13 mouse cellular contexts compared by ENCODE assay signal in the genomic region with DNA sequence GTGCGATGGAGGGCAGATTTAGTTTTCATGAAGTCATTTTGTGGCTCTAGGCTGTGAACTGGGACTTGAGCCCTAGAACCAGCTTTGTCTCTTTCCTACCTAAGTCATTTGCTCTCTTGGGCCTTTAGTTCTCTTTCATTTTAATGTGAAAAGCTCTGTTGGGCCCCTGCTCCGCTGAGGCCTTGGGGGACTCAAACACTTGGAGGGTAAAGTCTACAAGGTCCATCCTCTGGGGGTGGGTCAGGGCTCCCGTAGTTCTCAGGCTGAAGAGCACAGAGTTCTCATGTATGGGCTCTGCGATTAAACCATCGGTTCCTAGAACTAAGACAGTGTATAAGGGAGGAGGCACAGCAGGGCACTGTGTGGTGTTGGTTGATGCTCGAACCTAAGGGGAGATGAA. TPM values are rescaled to one million over a fixed set of nuclear protein-coding genes. Genes with fewer than 3 reads are reported as not detected.
A peak's percentile ranks its signal among the peaks of the same experiment; 100 is the strongest.
DNase-seq lines count a peak whose midpoint lies in the region; ATAC-seq and TF ChIP-seq lines count a peak whose summit lies in the region.
"Had no signal": no experiment of that assay in that cellular context is flagged by ENCODE, and none has a peak within 500 bp of the region (broad histone marks: within the 10 kb centered on the region; RNA-seq: fewer than 3 reads in every experiment).

No protein-coding gene starts in this region.

- peak; percentile 7 for DNase-seq in cerebellum, adult 8-10 months
- no peak for DNase-seq in kidney, postnatal 0 days (ENCODE audit: low spot score)
- no peak for DNase-seq in kidney, adult 2 months
- DNase-seq in right cerebral cortex, adult 18-20 months = no peak
- no peak for DNase-seq in gastrocnemius, adult 8-10 months (ENCODE audit: low spot score in 2 of 2)
- DNase-seq: adrenal gland, postnatal 36 days; kidney, postnatal 25 days; thymus, postnatal 36 days had no signal

- no peak overlapping the region for H3K9ac ChIP-seq in kidney, postnatal 0 days (ENCODE audit: low read depth, low read length)
- H3K9ac ChIP-seq in ES-Bruce4 (ENCODE audit: low read depth, poor library complexity, severe bottlenecking) = 0 out of 2 replicates have a peak overlapping the region, but pooled peaks have one; percentile 24
- no peak overlapping the region for H3K9ac ChIP-seq in intestine, embryonic 16.5 days (ENCODE audit: low read depth, low read length)
- H3K9ac ChIP-seq: hindbrain, embryonic 15.5 days had no signal

- no peak overlapping the region for H3K4me3 ChIP-seq in kidney, postnatal 0 days (replicated peaks; ENCODE audit: low read depth, low read length)
- no peak overlapping the region for H3K4me3 ChIP-seq in kidney, adult 2 months (ENCODE audit: insufficient read depth, low read depth, low read length)
- 0 out of 2 replicates have a peak overlapping the region, but pooled peaks have one; percentile 11 for H3K4me3 ChIP-seq in ES-Bruce4 (ENCODE audit: low read depth, low read length)
- H3K4me3 ChIP-seq in intestine, embryonic 16.5 days (ENCODE audit: low read length) = no peak overlapping the region
- H3K4me3 ChIP-seq: hindbrain, embryonic 15.5 days; midbrain, embryonic 10.5 days had no signal

- TF ChIP-seq EP300 in ES-Bruce4 (IDR thresholded peaks at IDR 0.05; ENCODE audit: insufficient read depth, low read depth, low read length) = no peak

- peaks cover 3% of the 10 kb centered on the region; the same call in 1 of the 2 replicates for H3K36me3 ChIP-seq in kidney, postnatal 0 days (ENCODE audit: insufficient read depth, low read length)
- H3K36me3 ChIP-seq in kidney, adult 2 months (ENCODE audit: control insufficient read depth, insufficient read depth, low read length) = no peaks in the 10 kb centered on the region
- H3K36me3 ChIP-seq in ES-Bruce4 (ENCODE audit: control insufficient read depth, insufficient read depth, low read length, poor library complexity, severe bottlenecking) = no peaks in the 10 kb centered on the region
- no peaks in the 10 kb centered on the region for H3K36me3 ChIP-seq in intestine, embryonic 16.5 days (ENCODE audit: control insufficient read depth, insufficient read depth, low read length)
- H3K36me3 ChIP-seq: hindbrain, embryonic 15.5 days had no signal

- TF ChIP-seq POLR2A in kidney, adult 2 months (IDR thresholded peaks at IDR 0.05; ENCODE audit: low read depth, low read length) = no peak
- no peak for TF ChIP-seq POLR2A in ES-Bruce4 (IDR thresholded peaks at IDR 0.05; ENCODE audit: insufficient read depth, low read length)

- WGBS in kidney, postnatal 0 days = 67% methylated on average over 6 of the region's 6 CpGs
- WGBS in kidney, adult 2 months = 58% methylated on average over 6 of the region's 6 CpGs
- WGBS in intestine, embryonic 16.5 days = 67% methylated on average over 6 of the region's 6 CpGs

- H3K4me2 ChIP-seq in kidney, postnatal 0 days (ENCODE audit: low read length) = no peak overlapping the region
- 0 out of 2 replicates have a peak overlapping the region, but pooled peaks have one; percentile 4 for H3K4me2 ChIP-seq in intestine, embryonic 16.5 days (ENCODE audit: low read depth, low read length)
- H3K4me2 ChIP-seq: hindbrain, embryonic 15.5 days had no signal

- peak overlapping the region; percentile 40; the same call in 1 of the 2 replicates for H3K27ac ChIP-seq in kidney, postnatal 0 days
- no peak overlapping the region for H3K27ac ChIP-seq in kidney, adult 2 months (ENCODE audit: insufficient read depth, low read depth, low read length)
- H3K27ac ChIP-seq in ES-Bruce4 (ENCODE audit: insufficient read depth, low read length) = peak overlapping the region; percentile 79
- H3K27ac ChIP-seq in intestine, embryonic 16.5 days (ENCODE audit: low read length) = peak overlapping the region; percentile 67
- H3K27ac ChIP-seq: hindbrain, embryonic 15.5 days had no signal

- no peaks in the 10 kb centered on the region for H3K27me3 ChIP-seq in kidney, postnatal 0 days (ENCODE audit: insufficient read depth, low read length)
- H3K27me3 ChIP-seq in kidney, adult 2 months (replicated peaks; ENCODE audit: control insufficient read depth, insufficient read depth, low read length) = no peaks in the 10 kb centered on the region
- no peaks in the 10 kb centered on the region for H3K27me3 ChIP-seq in ES-Bruce4 (ENCODE audit: control insufficient read depth, insufficient read depth, low read length, poor library complexity, severe bottlenecking)
- H3K27me3 ChIP-seq in intestine, embryonic 16.5 days (replicated peaks; ENCODE audit: control insufficient read depth, insufficient read depth, low read length) = no peaks in the 10 kb centered on the region
- H3K27me3 ChIP-seq: hindbrain, embryonic 15.5 days had no signal

- peaks cover 36% of the 10 kb centered on the region for H3K4me1 ChIP-seq in kidney, postnatal 0 days (replicated peaks; ENCODE audit: insufficient read depth, low read length)
- peaks cover 16% of the 10 kb centered on the region for H3K4me1 ChIP-seq in kidney, adult 2 months (ENCODE audit: control insufficient read depth, insufficient read depth, low read length)
- peaks cover 12% of the 10 kb centered on the region for H3K4me1 ChIP-seq in ES-Bruce4 (ENCODE audit: control insufficient read depth, insufficient read depth, low read length)
- H3K4me1 ChIP-seq in intestine, embryonic 16.5 days (ENCODE audit: control insufficient read depth, insufficient read depth, low read length) = peaks cover 43% of the 10 kb centered on the region

- no peak for ATAC-seq in cerebellum, adult (ENCODE audit: insufficient number of reproducible peaks, low FRiP score, low TSS enrichment)
- no peak for ATAC-seq in kidney, postnatal 0 days (replicated peaks; ENCODE audit: low FRiP score, low read depth)
- ATAC-seq in intestine, embryonic 16.5 days = 0 out of 2 replicates have a peak, but pooled peaks have one; percentile 2

- no peak for TF ChIP-seq CTCF in kidney, postnatal 0 days (IDR thresholded peaks at IDR 0.05; ENCODE audit: low read depth)
- TF ChIP-seq CTCF in kidney, adult 2 months (conservative IDR thresholded peaks at IDR 0.05; ENCODE audit: insufficient read depth, insufficient read length, low read depth, low read length) = no peak
- no peak for TF ChIP-seq CTCF in ES-Bruce4 (IDR thresholded peaks at IDR 0.05; ENCODE audit: low read depth, low read length)

- no peaks in the 10 kb centered on the region for H3K9me3 ChIP-seq in kidney, postnatal 0 days (replicated peaks; ENCODE audit: low read length)
- H3K9me3 ChIP-seq in ES-Bruce4 (replicated peaks; ENCODE audit: control insufficient read depth, insufficient read depth, low read length, poor library complexity, severe bottlenecking) = no peaks in the 10 kb centered on the region
- no peaks in the 10 kb centered on the region for H3K9me3 ChIP-seq in intestine, embryonic 16.5 days (ENCODE audit: control insufficient read depth, low read length)
- H3K9me3 ChIP-seq: hindbrain, embryonic 15.5 days; midbrain, embryonic 10.5 days had no signal

RNA-seq across cellular contexts. Expression of gene Slc9a1, which starts 11.0 kb away (rescaled TPM):
- polyA plus RNA-seq in kidney, postnatal 0 days (2015; fragmentation: Nextera tagmentation; extraction: Ambion mirVana) = 5.7 and 7.1 TPM in 2 replicates
- polyA plus RNA-seq in kidney, adult 2 months (2012; rRNA removed) = 30.1 and 32.3 TPM in 2 replicates
- 18.4 and 21.4 TPM in 2 replicates for polyA plus RNA-seq in ES-Bruce4 (2011; ENCODE audit: insufficient read depth, insufficient read length, low read depth, missing spikeins)
- 9.1 and 9.2 TPM in 2 replicates for polyA plus RNA-seq in intestine, embryonic 16.5 days (2015; fragmentation: Nextera tagmentation; extraction: Ambion mirVana)
- 1 to 10 TPM; 6.9 to 9.8 (median 8.4) TPM for total RNA-seq in gastrocnemius, adult 8-10 months (2022)

RNA-seq across cellular contexts. Expression of gene Wdtc1, which starts 27.3 kb away (rescaled TPM):
- 9.9 and 11.2 TPM in 2 replicates for polyA plus RNA-seq in kidney, postnatal 0 days (2015; fragmentation: Nextera tagmentation; extraction: Ambion mirVana)
- polyA plus RNA-seq in kidney, adult 2 months (2012; rRNA removed) = 64.1 and 64.4 TPM in 2 replicates
- 69.2 and 71.5 TPM in 2 replicates for polyA plus RNA-seq in ES-Bruce4 (2011; ENCODE audit: insufficient read depth, insufficient read length, low read depth, missing spikeins)
- polyA plus RNA-seq in intestine, embryonic 16.5 days (2015; fragmentation: Nextera tagmentation; extraction: Ambion mirVana) = 11.4 and 12.8 TPM in 2 replicates
- 100 to 1,000 TPM in 2 of 4 experiments, 10 to 100 TPM in 2; 85.4 to 104 (median 95.3) TPM for total RNA-seq in gastrocnemius, adult 8-10 months (2022)
